Mouse (Mus musculus) R1 (cell line): Measurements from ENCODE around the gene Sh3kbp1.
A peak's percentile ranks its signal among the peaks of the same experiment; 100 is the strongest.

Source experiments
- DNase-seq: peaks from one replicate; pipeline ENCODE4 v3.0.0-alpha.2; 2018; ENCODE audit warnings: low read depth, low spot score

The Sh3kbp1 gene

GRCm38 (mm10) chrX:159829192-159829852 is 202.2 kb downstream of the Sh3kbp1 start:
- DNase-seq, result peak; percentile 16

GRCm38 (mm10) chrX:159831176-159831575 is 204.1 kb downstream of the Sh3kbp1 start:
- DNase-seq, result no peak

GRCm38 (mm10) chrX:159835239-159835638 is 208.2 kb downstream of the Sh3kbp1 start:
- DNase-seq, result no peak

- no peak for DNase-seq
Observed at GRCm38 (mm10) chrX:159837379-159837778, 210.3 kb downstream of the Sh3kbp1 start.

- DNase-seq, result no peak
Observed at GRCm38 (mm10) chrX:159839786-159840185, 212.7 kb downstream of the Sh3kbp1 start.

GRCm38 (mm10) chrX:159840225-159840624 is 213.2 kb downstream of the Sh3kbp1 start:
- no peak for DNase-seq

GRCm38 (mm10) chrX:159850722-159851121 is 223.7 kb downstream of the Sh3kbp1 start:
- no peak for DNase-seq

GRCm38 (mm10) chrX:159856866-159857265 is 229.8 kb downstream of the Sh3kbp1 start:
- no peak for DNase-seq

- DNase-seq, result no peak
Observed at GRCm38 (mm10) chrX:159858126-159858525, 231.1 kb downstream of the Sh3kbp1 start.

GRCm38 (mm10) chrX:159860841-159861530 is 233.9 kb downstream of the Sh3kbp1 start:
- no peak for DNase-seq

- DNase-seq, result no peak
Observed at GRCm38 (mm10) chrX:159867660-159868059, 240.6 kb downstream of the Sh3kbp1 start.

GRCm38 (mm10) chrX:159872521-159872920 is 245.4 kb downstream of the Sh3kbp1 start:
- no peak for DNase-seq

GRCm38 (mm10) chrX:159877770-159878169 is 250.7 kb downstream of the Sh3kbp1 start:
- DNase-seq, result no peak

GRCm38 (mm10) chrX:159879455-159879854 is 252.4 kb downstream of the Sh3kbp1 start:
- DNase-seq, result no peak

GRCm38 (mm10) chrX:159881576-159881975 is 254.5 kb downstream of the Sh3kbp1 start:
- DNase-seq, result no peak

GRCm38 (mm10) chrX:159896536-159896935 is 269.5 kb downstream of the Sh3kbp1 start:
- no peak for DNase-seq

GRCm38 (mm10) chrX:159898110-159898509 is 271.0 kb downstream of the Sh3kbp1 start:
- no peak for DNase-seq

- no peak for DNase-seq
Observed at GRCm38 (mm10) chrX:159899121-159899520, 272.0 kb downstream of the Sh3kbp1 start.

- DNase-seq, result no peak
Observed at GRCm38 (mm10) chrX:159903421-159903820, 276.3 kb downstream of the Sh3kbp1 start.

GRCm38 (mm10) chrX:159907703-159908102 is 280.6 kb downstream of the Sh3kbp1 start:
- no peak for DNase-seq

GRCm38 (mm10) chrX:159909446-159910277 is 282.6 kb downstream of the Sh3kbp1 start:
- no peak for DNase-seq

GRCm38 (mm10) chrX:159910600-159910999 is 283.5 kb downstream of the Sh3kbp1 start:
- DNase-seq, result no peak
